Mouse (Mus musculus) right cerebral cortex, postnatal 36 days (tissue): ENCODE results near the gene Gfer.

Experiments
- DNase-seq, 2 experiments: peaks; one replicate each; pipeline ENCODE4 v3.0.0; 2022; ENCODE audit warnings: low spot score in 2 of 2, mixed read lengths in 1 of 2

Gfer gene

DNA sequence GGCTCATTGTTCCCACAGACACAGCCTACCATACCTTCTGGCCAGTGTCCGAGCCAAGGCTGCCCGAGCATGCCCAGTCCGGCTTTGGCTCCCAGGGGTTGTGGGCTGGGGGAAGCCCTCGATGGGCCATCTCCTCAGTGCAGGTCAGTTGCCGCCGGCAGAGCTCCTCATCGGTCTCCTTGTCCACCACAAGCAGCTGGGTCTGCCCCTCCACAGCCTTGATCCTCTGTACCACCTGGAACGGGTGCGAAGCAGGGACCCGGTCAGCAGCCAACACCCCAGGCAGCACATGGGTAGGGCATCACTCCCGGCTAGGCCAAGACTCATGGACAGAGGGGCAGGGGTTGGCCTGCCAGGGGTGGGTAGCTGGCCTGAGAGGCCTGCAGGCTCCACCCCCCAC lies 48.5 kb downstream of the Gfer start:
- no peak for DNase-seq

DNA sequence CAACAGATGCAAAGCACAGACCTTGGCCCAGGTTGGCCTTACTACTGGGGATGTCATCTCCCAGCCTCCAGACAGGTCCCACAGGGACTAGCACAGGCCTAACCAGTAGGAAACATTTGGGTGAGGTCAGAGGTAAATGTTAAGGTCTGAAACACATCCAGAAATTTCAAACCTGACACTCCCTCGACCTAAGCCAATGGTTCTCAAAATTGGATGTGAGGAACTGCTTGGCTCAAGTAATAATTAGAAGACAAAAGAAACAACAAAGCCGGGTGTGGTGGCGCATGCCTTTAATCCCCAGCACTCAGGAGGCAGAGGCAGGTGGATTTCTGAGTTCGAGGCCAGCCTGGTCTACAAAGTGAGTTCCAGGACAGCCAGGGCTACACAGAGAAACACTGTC lies 49.6 kb downstream of the Gfer start:
- DNase-seq = no peak

DNA sequence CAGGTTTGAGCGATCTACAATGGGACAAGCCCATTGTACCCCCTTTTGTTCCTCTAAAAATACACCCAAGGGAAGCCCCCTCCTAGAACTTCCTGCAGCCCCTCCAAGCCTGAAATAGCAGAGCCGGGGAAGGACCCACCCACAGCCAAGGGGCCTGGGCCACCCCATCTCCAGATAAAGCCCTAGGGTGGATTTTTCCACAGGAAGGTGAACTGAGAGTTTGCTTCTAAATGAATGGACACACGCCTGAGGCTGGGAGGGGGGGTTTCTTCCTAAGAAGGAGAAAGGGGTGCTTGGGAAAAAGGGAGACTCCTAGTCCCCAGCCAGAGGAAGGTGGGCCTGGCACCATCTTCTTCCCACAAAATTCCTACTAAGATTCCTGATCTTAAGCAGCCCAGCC lies 50.0 kb downstream of the Gfer start:
- DNase-seq = no peak

DNA sequence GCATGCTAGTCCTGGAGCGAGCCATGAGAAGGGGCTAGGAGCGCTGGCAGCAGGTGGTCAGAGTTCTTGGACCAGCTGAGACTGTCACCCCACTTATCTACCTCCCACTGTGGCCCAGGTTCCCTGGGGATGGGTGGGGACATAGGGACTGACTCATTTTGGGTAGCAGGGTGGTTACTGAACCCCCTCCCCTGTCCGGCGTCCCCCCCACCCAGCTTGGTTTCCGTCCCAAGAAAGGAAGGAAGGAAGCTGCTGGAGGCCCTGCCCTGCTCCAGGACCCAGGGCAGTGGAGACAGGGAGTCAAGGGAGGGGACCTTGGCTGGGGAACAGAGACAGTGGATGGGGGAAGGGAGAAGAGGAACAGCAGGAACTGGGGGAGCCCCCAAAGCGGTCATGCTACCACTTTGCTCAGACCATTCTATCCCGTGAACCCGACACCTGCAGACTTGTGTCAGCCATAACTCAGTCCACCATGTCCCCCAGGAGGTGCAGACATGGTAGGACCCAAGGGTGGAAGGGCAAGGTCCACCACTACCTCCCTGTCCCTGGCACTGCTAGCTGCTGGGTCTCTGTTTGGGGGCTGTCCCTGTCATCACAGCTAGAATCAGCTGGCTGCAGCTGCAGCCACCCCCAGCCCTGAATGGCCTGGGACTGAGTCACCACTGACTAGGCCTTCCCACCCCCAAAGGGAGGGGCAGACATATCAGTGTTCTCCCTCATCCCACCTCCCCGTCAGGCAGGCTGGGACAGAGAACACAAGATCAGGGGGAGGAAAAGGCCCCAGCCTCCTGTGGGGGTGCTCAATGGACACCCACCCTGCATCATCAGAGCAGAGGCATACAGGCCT lies 50.9 kb downstream of the Gfer start:
- no peak for DNase-seq

DNA sequence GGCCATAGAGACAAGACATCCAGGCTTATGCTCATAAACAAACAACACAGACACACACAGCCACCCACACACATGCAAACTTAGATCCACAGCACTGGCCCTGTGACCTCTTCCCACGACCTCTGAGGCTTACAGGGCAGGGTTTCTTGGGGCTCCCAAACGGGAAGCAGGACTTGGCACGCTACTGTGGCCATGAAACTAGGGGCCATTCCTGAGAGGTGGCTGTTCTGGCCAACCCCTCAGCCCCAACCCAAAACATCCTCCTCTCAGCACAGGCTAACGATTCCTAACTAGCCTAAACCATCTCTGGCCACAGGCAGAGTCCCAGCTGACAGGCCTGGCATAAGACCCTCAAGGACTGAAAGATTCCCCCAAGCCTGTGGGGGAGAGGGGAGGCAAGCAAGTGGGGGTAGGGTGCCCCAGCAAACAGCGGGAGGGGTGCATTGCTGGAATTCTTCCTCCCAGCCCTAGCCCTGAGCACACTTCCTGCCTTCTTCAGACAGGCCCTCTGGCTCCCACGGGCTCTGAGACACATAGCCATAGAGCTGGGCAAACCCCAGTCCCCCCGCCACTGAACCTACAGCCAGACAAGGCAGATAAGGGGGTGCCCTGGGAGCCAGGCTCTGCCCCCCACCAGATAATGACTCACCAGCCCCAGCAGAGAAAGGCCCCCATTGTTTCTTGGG lies 51.8 kb downstream of the Gfer start:
- DNase-seq = no peak
